Mouse (Mus musculus) large intestine, adult 2 months (tissue): ENCODE measurements around the gene Gm27029. TPM values are rescaled to one million over a fixed set of nuclear protein-coding genes. Genes with fewer than 3 reads are reported as not detected.
"Not testable (repeated sequence)": the region's sequence is repeated elsewhere in the genome, so short reads cannot be mapped to it uniquely, and the experiment has no call there.

Source experiments
- DNase-seq: peaks from one replicate; pipeline ENCODE4 v3.0.0-alpha.2; 2012; ENCODE audit warnings: low read depth, low spot score
- WGBS: fragments of 180-500 bp; shearing (Covaris S2); methylation state at CpG from one replicate; pipeline ENCODE4 v1.1.7; 2018; 5-methylcytosine and 5-hydroxymethylcytosine counted together
- polyA plus RNA-seq: library from polyadenylated mRNA; depleted of rRNA; stranded (reverse); fragments of >200 nt; gene quantifications from 2 replicates; pipeline ENCODE4 v1.2.3, GENCODE M21; 2012

Gm27029 gene
- polyA plus RNA-seq, 1 experiment: 0.41 TPM

DNA sequence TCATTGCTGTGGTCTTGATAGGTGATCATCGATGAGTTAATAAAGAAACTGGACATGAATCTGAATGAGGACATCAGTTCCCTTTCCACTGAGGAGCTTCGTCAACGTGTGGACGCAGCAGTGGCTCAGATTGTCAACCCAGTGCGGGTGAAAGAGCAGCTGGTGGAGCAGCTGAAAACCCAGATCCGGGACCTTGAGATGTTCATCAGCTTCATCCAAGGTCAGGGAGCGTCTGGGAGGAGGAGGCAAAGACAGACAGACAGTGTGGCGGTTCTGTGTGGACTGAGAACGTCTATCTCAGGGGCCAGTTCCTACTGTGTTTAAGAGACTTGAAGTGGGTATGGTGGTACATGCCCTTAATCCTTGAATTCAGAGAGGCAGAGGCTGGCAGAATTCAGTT lies 6.7 kb upstream of the Gm27029 start:
- 92% methylated on average over 9 of the region's 9 CpGs for WGBS
- no peak for DNase-seq

DNA sequence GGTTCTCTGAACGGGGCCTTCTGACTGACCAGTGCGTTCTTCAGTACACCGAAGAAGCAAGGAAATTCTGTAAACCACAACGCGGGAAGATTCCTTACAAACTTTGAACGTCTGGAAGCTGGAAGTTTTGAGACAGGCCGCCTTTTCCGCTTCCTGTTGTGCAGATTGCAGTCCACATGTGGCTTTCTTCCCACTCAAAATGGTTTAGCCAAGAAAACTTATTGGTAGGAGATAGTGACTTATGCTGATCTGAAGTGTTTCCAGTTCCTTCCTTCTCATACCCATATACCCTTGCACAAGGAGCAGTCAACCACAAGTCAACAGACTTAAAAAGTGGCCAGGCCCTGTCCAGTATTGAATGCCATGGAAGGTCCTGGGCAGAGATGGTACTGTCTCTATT lies 1.6 kb upstream of the Gm27029 start:
- DNase-seq: no peak
- WGBS: 28% methylated on average over 8 of the region's 8 CpGs

DNA sequence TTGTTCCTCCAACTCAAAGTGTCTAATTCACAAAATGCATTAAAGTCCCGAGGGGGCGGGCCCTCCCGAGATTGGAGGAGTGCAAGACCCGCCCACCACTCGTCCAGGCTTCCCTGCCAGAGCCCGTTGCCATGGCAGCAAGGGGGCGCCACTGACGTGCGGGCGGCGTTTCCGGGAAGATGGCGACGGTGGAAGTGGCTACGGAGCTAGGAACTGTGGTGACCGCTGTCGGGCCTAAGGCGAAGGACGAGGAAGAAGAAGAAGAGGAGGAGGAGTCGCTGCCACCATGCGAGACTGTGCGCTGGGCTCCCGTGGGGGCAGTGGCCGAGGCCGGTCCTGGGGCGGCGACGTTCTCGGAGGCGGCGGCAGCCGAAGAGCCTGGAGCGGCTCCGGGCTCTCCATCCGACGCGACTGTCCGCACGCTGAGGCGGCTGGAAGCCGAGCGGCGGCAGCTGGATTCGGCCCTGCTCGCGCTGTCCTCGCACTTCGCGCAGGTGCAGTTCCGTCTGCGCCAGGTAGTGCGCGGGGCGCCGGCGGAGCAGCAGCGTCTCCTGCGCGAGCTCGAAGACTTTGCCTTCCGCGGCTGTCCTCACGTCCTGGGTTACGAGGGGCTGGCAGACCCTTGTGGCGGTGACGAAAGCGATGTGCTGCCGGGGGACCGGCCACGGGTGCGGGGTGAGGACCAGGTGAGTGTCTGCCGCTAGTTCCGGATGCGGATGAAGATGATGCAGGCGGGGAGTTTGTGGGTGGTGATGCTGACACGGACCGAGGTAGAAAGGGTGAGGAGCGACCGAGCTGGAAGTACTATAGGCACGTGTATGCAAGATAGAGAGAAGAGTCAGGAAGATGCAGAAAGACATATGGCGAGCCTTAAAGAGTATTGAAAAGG lies 573 bp upstream of the Gm27029 start, which contains the start of the genes Rundc1 and Ptges3l:
Gene Rundc1 (plus strand): TSS at position 161 of the 889 bp plus-strand sequence.
Gene Ptges3l (minus strand): TSS at position 409 of the 889 bp plus-strand sequence.
- peak; percentile 96 for DNase-seq
- WGBS: under 1% methylated on average over 80 of the region's 81 CpGs

DNA sequence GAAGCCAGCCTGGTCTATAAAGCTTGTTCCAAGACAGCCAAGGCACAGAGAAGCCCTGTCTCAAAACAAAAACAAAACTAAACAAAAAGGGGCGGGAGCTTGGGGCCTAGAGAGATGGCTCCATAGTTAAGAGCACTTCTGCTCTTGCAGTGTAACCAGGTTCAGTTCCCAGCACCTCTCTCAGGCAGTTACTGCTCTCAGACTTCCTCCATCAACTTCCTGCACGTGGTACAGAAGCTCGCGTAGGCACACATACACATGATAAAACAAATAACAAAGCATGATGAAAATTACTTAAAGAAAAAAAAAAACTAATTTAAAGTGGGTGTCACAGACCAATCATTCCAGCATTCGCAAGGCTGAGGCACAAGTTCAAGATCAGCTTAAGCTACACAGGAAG lies 4.4 kb downstream of the Gm27029 start:
- 86% methylated on average over 5 of the region's 5 CpGs for WGBS
- DNase-seq: no peak

DNA sequence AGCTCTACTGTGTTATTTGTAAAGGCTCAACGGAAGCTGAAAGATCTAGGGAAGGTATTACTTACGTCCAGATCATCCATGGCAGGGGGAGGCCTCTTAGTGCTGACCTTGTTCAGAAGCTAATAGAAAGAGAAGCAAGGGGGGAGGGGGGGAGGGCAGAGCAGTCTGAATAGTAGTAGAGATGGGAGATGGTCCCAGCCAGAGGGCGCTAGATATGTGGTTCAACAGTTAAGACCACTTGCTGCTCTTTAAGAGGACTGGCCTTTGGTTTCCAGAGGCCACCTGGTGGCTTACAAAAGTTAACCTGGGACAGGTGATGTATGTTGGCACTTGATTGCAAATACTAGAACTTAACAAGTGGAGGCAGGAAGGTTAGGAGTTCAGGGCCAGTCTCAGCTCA lies 5.0 kb downstream of the Gm27029 start:
- 65% methylated on average over 3 of the region's 3 CpGs for WGBS

DNA sequence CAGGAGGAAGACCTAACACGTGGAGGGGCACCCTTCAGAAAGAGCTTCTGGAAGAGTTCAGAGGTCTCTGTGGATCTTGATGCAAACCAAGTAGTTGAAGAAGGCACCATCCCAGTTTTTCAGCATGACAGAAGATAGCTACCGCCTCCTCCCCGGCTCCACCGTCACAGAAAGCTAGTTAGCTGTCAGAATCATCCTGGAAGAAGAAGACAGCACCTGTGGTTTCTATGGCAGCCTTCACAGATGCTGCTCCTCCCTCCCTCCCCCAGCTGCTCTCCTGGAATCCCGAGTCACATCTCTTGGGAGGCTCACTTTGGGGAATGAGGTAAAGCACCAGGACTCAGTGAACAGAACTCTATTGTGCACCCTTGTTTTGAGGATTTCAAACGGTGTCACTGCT lies 5.6 kb downstream of the Gm27029 start:
- 66% methylated on average over 6 of the region's 6 CpGs for WGBS
- no peak for DNase-seq

More for the DNA sequence above, 5.0 kb downstream of the Gm27029 start:
- no peak for DNase-seq

DNA sequence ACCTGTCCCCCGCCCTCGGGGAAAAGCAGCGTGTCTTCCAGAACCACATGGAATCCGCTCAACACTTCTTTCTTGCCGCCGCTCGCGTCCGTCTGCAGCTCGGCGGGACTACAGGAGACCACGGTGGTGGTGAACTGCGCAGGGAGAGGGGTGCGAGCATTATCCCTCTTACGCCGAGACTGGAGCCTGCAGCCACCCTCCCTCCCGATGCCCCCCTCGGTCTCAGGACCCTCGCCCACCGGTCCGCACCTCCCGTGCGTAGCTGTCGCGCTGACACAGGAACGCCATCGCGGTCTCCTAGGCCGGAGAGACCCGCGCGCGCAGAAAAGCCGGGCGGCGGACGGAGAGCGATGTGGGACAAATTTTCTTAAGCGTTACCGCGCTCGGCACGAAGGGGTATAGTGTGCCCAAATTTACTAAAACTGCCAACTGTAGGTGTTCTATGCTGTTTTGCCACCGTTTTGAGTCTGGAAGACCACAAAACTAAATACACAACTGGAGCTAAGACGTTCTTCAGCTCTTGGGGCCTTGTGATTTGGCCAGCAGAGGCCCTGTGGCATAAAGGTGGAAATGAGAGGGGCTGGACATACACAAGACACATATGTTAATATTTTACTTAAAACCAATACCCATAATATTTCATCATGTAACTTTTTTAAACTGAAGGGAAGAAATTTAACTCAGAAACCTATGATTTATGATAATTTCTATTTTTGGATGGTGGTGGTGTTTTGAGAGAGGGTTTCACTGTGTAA lies 7.3 kb downstream of the Gm27029 start, which contains the start of gene Aarsd1:
Gene Aarsd1 (minus strand): TSS at position 515 of the 755 bp plus-strand sequence.
- DNase-seq: peak; percentile 53
- under 1% methylated on average over 45 of the region's 45 CpGs for WGBS

DNA sequence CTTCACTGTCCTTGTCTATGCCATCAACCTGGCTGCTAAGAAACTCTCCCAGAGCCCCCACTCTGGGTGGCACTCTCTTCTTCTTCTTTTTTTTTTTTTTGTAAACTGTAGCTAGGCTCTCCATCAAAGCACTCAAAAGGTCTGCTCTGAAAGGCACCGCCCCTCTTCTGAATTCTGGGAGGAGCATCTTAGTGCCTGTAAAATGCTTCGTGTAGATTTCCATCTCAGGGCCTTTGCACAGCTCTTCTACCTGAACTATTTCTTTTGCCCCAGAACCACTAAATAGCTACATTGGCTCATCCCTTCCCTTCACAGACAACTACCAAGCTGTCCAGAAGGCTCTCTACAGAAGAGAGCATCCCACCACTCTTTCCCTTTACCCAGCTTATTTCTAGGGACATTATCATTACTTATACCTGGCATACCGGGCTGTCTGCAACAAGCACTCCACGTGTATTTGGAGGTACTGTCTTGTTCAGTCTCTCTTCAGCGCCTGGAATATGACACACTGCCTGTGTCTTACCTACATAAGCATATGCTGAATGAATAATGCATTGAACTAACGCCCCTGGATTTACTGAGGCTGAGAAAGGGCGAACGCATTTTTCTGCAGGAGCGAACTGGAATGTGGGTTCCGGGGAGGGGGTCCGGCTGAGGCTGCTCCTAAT lies 8.0 kb downstream of the Gm27029 start:
- WGBS: under 1% methylated on average over 11 of the region's 11 CpGs
- no peak for DNase-seq

DNA sequence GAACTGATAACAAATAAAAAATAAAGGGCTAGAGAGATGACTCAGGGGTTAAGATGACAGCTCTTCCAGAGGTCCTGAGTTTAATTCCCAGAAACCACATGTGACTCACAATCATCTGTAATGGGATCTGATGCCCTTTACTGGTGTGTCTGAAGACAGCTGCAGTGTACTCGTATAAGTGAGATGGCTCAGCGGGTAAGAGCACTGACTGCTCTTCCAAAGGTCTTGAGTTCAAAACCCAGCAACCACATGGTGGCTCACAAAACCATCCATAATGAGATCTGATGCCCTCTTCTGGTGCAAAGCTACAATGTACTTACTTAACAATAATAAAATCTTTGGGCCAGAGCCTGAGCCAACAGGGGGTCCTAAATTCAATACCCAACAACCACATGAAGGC lies 9.3 kb downstream of the Gm27029 start:
- 89% methylated on average over 2 of the region's 2 CpGs for WGBS
- no peak for DNase-seq

DNA sequence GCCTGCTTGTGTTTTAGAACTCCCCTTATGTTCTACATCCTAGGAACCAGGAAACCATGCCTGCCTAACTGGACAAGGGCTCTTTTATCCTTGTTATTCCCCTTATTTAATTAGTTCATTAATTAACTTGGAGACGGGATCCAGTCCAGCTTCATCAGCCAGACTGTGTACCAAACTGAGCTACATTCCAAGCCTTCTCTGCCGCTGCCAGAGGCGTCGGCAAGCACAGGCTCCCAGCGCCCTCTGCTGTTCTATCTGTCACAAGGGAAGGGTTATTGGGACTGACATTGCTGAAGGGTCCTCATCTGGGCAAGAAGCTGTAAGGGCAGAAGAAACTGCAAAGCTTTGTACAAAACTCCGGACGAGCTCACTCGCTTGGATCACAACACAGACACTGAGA lies 29.5 kb downstream of the Gm27029 start:
- peak; percentile 33 for DNase-seq
- WGBS: 3% methylated on average over 8 of the region's 8 CpGs

DNA sequence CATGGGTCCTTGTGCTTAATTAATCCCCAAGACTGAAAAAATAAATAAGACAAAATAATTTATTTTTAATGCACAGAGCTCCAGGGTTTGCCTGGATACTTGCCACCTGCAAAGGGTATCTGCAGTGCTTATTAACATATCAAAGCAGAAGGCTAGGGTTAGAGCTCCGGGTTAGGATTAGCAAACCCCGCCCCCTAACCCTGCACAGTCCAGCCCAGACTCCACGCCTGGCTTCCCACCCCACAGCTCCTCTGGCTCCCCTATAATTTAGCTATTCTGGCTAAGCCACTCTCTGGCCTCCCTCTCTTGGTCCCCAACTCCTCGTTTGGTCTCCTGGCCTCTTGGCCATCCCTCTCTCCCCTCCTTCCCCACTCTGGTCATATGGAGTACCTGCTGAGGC lies 42.8 kb downstream of the Gm27029 start:
- WGBS: 31% methylated on average over 4 of the region's 4 CpGs
- DNase-seq: no peak

DNA sequence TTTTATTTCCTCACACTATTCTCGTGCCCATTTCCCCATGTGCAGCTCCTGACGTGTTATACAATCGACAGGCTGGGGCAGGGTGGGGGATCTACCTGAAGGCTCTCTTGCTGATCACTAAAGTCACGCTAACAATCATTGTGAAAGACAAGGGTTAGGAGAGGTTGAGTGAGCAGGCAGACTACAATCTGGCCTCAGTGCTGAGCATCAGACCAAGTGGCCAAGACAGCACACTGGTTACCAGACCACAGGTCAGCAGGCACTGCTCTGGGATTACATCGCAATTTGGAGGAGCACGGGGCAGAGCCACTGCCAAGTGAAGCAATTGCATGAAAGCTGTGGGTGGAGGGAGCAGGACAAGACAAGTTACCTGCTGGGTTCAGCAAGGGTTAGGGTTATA lies 45.7 kb downstream of the Gm27029 start:
- WGBS: 73% methylated on average over 6 of the region's 6 CpGs
- DNase-seq: no peak

DNA sequence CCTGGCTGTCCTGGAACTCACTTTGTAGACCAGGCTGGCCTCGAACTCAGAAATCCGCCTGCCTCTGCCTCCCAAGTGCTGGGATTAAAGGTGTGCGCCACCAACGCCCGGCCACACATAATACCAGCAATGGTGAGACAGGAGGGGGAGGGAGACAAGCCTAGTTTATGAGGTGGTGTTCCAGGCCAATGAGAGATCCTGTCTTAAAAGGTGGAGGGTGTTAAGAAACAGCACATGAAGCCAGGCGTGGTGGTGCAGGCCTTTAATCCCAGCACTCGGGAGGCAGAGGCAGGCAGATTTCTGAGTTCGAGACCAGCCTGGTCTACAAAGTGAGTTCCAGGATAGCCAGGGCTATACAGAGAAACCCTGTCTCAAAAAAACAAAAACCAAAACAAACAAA lies 46.4 kb downstream of the Gm27029 start:
- WGBS: 90% methylated on average over 8 of the region's 8 CpGs
- not testable (repeated sequence) for DNase-seq

DNA sequence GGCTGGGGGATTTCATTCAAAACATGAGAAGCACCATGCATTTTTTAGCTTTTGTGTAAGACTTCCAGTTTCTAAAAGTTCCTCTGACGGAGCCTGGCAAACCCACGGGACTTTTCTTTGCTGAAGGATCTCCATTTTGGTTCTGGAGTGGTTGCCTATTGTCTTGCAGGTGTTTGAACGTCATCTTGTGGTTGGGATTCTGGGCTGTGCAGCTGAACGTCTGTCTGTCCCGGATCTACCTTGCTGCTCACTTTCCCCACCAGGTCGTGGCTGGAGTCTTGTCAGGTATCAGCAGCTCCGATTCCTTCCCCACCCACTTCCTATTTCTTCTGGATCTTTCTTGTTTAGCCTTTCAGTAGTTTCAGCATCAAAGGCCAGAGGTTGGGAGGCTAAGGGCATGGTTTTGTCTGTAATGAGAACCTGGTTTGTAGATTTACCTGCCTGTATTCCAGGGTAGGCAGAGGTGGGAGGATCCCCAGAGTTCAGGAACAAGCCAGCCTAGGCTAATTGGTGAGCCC lies 50.1 kb downstream of the Gm27029 start:
- DNase-seq: no peak
- WGBS: 48% methylated on average over 7 of the region's 7 CpGs

DNA sequence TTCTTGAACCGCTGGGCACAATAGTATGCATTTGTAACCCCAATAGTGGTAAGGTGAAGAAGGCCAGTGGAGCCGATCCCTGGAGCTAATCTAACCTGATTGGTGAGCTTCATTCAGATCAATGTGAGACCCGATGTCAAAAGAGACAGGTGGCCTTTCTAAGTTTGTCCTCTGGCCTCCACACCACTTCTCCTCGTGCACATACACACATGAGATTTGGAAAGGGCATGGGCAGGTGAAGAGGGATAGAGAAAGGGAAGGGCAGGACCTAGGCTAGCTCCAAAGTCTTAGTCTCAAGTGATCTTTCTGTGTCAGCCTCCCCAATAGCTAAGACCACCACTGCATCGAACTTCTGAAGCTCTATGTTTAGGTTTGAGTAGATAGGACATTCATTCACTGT lies 54.5 kb downstream of the Gm27029 start:
- 75% methylated on average over 5 of the region's 5 CpGs for WGBS
- DNase-seq: no peak

DNA sequence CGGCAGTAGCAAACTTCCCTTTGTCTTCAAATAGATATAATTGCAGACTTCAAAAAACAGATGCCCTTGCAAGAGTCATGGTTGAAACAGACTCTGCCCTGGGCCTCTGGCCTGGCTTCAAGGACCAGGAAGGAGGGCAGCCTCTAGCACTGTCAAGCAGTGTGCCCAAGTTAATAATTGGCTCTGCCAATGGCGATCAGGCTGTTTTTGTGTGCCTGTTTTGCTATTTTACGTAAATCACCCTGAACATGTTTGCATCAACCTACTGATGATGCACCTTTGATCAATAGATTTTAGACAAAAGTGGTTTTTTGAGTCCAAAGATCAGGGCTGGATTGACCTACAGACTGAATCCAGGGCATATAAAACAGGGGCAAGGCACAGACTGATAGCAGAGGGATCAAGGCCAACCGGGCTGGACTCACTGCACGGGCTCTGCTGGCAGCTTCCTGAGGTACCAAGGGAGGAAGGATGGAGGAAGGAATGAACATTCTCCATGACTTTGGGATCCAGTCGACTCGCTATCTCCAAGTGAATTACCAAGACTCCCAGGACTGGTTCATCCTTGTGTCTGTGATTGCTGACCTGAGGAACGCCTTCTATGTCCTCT lies 57.2 kb downstream of the Gm27029 start, which contains the start of gene G6pc:
Gene G6pc (plus strand): TSS at position 236 of the 610 bp plus-strand sequence.
- WGBS: 58% methylated on average over 8 of the region's 8 CpGs
- DNase-seq: no peak

DNA sequence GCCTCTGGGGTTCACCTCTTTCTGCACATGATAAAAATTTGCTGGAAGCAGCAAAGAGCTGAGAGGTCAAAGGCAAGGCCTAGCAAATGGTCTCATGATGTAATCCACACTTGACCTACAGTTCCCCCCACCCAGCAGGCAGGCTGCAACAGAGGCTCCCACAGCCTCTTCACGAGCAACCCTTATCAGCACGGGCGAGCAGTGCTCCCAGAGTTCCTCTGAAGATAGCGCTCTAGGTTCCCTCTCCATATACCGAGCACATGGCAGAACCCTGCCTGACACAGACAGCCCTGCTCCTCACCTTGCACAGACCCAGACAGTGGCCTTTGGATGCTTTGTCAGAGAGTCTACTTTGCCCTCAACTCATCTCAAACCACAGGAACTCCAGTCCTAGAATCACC lies 60.1 kb downstream of the Gm27029 start:
- WGBS: 75% methylated on average over 5 of the region's 5 CpGs
- no peak for DNase-seq

DNA sequence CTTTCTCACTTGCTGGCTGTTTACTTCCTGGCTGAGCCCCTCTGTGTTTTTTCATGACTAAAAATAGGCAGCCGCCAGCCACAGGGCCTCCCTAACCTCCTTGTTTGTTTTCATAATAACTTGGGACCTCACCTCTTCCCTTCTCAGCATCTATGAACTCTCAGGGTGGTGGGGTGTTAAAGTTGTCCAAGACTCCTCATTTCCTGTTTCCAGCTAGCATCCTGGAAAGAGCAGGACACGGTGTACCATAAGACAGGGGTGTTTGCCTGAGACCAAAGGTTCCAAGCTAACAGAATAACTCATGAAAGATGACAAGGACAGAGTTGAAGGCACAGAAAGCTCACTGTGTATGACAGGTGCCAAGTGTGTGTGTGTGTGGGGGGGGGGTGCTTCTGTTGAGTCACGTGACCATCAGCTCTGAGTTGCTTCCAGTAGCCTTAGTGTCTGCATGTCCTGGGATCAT lies 63.9 kb downstream of the Gm27029 start:
- no peak for DNase-seq
- WGBS: 25% methylated on average over 3 of the region's 3 CpGs

DNA sequence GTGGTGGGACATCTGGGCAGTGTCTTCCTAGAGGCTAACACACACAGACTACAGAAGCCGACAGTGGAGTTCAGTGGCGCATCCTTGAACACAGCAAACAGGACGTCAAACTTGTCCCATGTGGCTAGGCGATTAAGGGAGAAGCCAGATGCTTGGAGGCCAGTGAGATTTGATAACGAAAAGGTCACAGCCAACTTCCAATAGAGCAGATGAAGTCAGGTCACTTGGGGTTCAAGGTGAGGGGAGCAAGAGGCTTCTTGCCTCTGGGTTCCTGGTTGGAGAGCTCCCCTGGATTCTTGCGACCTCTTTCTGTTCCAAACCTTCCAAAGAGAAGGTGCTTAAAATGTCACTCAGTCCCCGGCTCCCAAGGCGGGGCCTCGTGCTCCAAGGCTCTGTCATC lies 64.8 kb downstream of the Gm27029 start:
- 66% methylated on average over 9 of the region's 9 CpGs for WGBS
- DNase-seq: no peak
